11 mouse cellular contexts compared by ENCODE assay signal in the genomic region with DNA sequence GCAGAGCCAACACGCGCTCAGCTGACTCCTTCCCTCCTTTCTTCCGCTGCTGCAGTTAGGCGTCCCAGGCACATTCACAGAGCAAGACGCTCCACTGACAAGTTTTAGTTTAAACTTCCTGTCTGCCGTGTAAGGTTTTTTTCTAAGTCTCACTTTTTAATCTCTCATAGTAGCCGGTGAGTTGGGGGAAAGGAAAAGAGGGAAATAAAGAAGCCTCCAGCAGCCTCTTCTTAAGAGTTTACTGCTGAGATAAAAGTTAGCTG. TPM values are rescaled to one million over a fixed set of nuclear protein-coding genes. Genes with fewer than 3 reads are reported as not detected.
DNase-seq lines count a peak whose midpoint lies in the region; ATAC-seq and TF ChIP-seq lines count a peak whose summit lies in the region.
"Had no signal": no experiment of that assay in that cellular context is flagged by ENCODE, and none has a peak within 500 bp of the region (broad histone marks: within the 10 kb centered on the region; RNA-seq: fewer than 3 reads in every experiment).

No protein-coding gene starts in this region.

- peak overlapping the region; percentile 88 for H3K27ac ChIP-seq in lung, postnatal 0 days (ENCODE audit: low read length)
- H3K27ac ChIP-seq in hindbrain, embryonic 14.5 days, result peak overlapping the region; percentile 46
- H3K27ac ChIP-seq in small intestine, adult 2 months (ENCODE audit: insufficient read depth, low read depth, low read length), result peak overlapping the region; percentile 13; the same call in 1 of the 2 replicates

- 0 out of 2 replicates have a peak, but pooled peaks have one; percentile 7 for ATAC-seq in lung, postnatal 0 days
- ATAC-seq in hindbrain, embryonic 14.5 days (ENCODE audit: low FRiP score), result no peak

- TF ChIP-seq POLR2A in small intestine, adult 2 months (IDR thresholded peaks at IDR 0.05; ENCODE audit: low read depth, low read length), result no peak

- DNase-seq in gastrocnemius, postnatal 14 days, result peak; percentile 10
- no peak for DNase-seq in gastrocnemius, postnatal 25 days
- peak; percentile 45 for DNase-seq in lung, postnatal 0 days (ENCODE audit: low spot score)
- DNase-seq in lung, postnatal 14 days, result no peak
- DNase-seq in hindbrain, embryonic 14.5 days (ENCODE audit: low spot score), result no peak
- DNase-seq in adrenal gland, postnatal 10 days, result no peak
- no peak for DNase-seq in urinary bladder, postnatal 14 days (ENCODE audit: low spot score)
- DNase-seq: cerebellum, adult 2 months had no signal

- H3K4me2 ChIP-seq in lung, postnatal 0 days (replicated peaks; ENCODE audit: low read depth, low read length), result peak overlapping the region; percentile 40
- H3K4me2 ChIP-seq in hindbrain, embryonic 14.5 days (replicated peaks), result no peak overlapping the region

- intact Hi-C loops in gastrocnemius, postnatal 14 days (cut with DNase I; ENCODE audit: low total_unique reads), result loop anchor here (5.0 kb wide), 1 partner anchor 308 kb away; no protein-coding TSS in a partner anchor

- no peak for TF ChIP-seq EP300 in lung, postnatal 0 days (IDR thresholded peaks at IDR 0.05)

- no peaks in the 10 kb centered on the region for H3K27me3 ChIP-seq in lung, postnatal 0 days (replicated peaks; ENCODE audit: insufficient read depth, low read length)
- no peaks in the 10 kb centered on the region for H3K27me3 ChIP-seq in hindbrain, embryonic 14.5 days (ENCODE audit: control insufficient read depth, insufficient read depth, low read length)
- no peaks in the 10 kb centered on the region for H3K27me3 ChIP-seq in small intestine, adult 2 months (ENCODE audit: control insufficient read depth, insufficient read depth, low read length)

- H3K4me3 ChIP-seq in lung, postnatal 0 days (ENCODE audit: low read depth, low read length), result no peak overlapping the region
- no peak overlapping the region for H3K4me3 ChIP-seq in hindbrain, embryonic 14.5 days (replicated peaks; ENCODE audit: low read length)
- no peak overlapping the region for H3K4me3 ChIP-seq in small intestine, adult 2 months (ENCODE audit: low read depth, low read length)

- no peaks in the 10 kb centered on the region for H3K36me3 ChIP-seq in lung, postnatal 0 days (ENCODE audit: insufficient read depth, low read length)
- no peaks in the 10 kb centered on the region for H3K36me3 ChIP-seq in hindbrain, embryonic 14.5 days (replicated peaks; ENCODE audit: control insufficient read depth, insufficient read depth)
- no peaks in the 10 kb centered on the region for H3K36me3 ChIP-seq in small intestine, adult 2 months (ENCODE audit: control insufficient read depth, insufficient read depth, low read length)

- no peak overlapping the region; the same call in 1 of the 2 replicates for H3K9ac ChIP-seq in lung, postnatal 0 days (replicated peaks; ENCODE audit: low read depth)
- 0 out of 2 replicates have a peak overlapping the region, but pooled peaks have one; percentile 10 for H3K9ac ChIP-seq in hindbrain, embryonic 14.5 days

- TF ChIP-seq CTCF in lung, postnatal 0 days (IDR thresholded peaks at IDR 0.05), result no peak
- no peak for TF ChIP-seq CTCF in small intestine, adult 2 months (IDR thresholded peaks at IDR 0.05; ENCODE audit: extremely low read depth, insufficient read length, insufficient replicate concordance, low read depth, low read length)

- WGBS in lung, postnatal 0 days, result 6% methylated on average over 7 of the region's 7 CpGs
- WGBS in hindbrain, embryonic 14.5 days, result 35% methylated on average over 7 of the region's 7 CpGs
- WGBS in small intestine, adult 2 months, result 74% methylated on average over 7 of the region's 7 CpGs

- peaks cover 14% of the 10 kb centered on the region; the same call in 1 of the 2 replicates for H3K4me1 ChIP-seq in lung, postnatal 0 days (ENCODE audit: insufficient read depth, low read depth, low read length)
- H3K4me1 ChIP-seq in hindbrain, embryonic 14.5 days (replicated peaks; ENCODE audit: control insufficient read depth, insufficient read depth, low read length), result peaks cover 15% of the 10 kb centered on the region
- peaks cover 2% of the 10 kb centered on the region; the same call in 1 of the 2 replicates for H3K4me1 ChIP-seq in small intestine, adult 2 months (ENCODE audit: control insufficient read depth, insufficient read depth, insufficient read length, low read length)

- H3K9me3 ChIP-seq in lung, postnatal 0 days (ENCODE audit: low read length), result no peaks in the 10 kb centered on the region
- H3K9me3 ChIP-seq in hindbrain, embryonic 14.5 days (ENCODE audit: control insufficient read depth, low read length), result no peaks in the 10 kb centered on the region

RNA-seq across cellular contexts. Expression of a gene that starts 25.0 kb away (rescaled TPM):
- total RNA-seq in gastrocnemius, postnatal 14 days (2021), result not detected
- not detected for total RNA-seq in gastrocnemius, postnatal 25 days (2021)
- not detected in 2 replicates for polyA plus RNA-seq in lung, postnatal 0 days (2015; fragmentation: Nextera tagmentation; extraction: Ambion mirVana)
- polyA plus RNA-seq in hindbrain, embryonic 14.5 days (2014; fragmentation: Nextera tagmentation; extraction: Ambion mirVana), result 0.20 TPM in 1 of 2 replicates, not detected in the other
- polyA plus RNA-seq in small intestine, adult 2 months (2012; rRNA removed), result not detected in 2 replicates
- not detected for total RNA-seq in adrenal gland, postnatal 10 days (2021)
- total RNA-seq: megakaryocyte, adult 5-6 weeks had no signal
- polyA plus RNA-seq: cerebellum, adult 2 months; large intestine, adult 2 months had no signal

RNA-seq across cellular contexts. Expression of a gene that starts 35.5 kb away (rescaled TPM):
- total RNA-seq in gastrocnemius, postnatal 14 days (2021), result 10 to 100 TPM; 17.2 to 19.4 TPM
- total RNA-seq in gastrocnemius, postnatal 25 days (2021), result 10 to 100 TPM; 15.1 to 16.4 TPM
- 38.1 and 39.3 TPM in 2 replicates for polyA plus RNA-seq in lung, postnatal 0 days (2015; fragmentation: Nextera tagmentation; extraction: Ambion mirVana)
- 34.5 TPM in 2 replicates for polyA plus RNA-seq in hindbrain, embryonic 14.5 days (2014; fragmentation: Nextera tagmentation; extraction: Ambion mirVana)
- polyA plus RNA-seq in small intestine, adult 2 months (2012; rRNA removed), result 10.6 and 23.5 TPM in 2 replicates
- 10 to 100 TPM; 20.4 to 20.5 TPM for total RNA-seq in adrenal gland, postnatal 10 days (2021)

Comparison
In these comparisons a context has a peak if more than half of its experiments do, and no peak if none do; other contexts are left out.
1. DNase-seq: peak in gastrocnemius, postnatal 14 days (single experiment) and lung, postnatal 0 days (single experiment); none in gastrocnemius, postnatal 25 days (single experiment), lung, postnatal 14 days (single experiment), hindbrain, embryonic 14.5 days (single experiment), adrenal gland, postnatal 10 days (single experiment) and urinary bladder, postnatal 14 days (single experiment).
2. H3K27ac ChIP-seq: peak in every context shown above with its lines; median percentile 88 in lung, postnatal 0 days; 46 in hindbrain, embryonic 14.5 days; 13 in small intestine, adult 2 months.